Mouse (Mus musculus): ENCODE data around the gene Cwc27.

Cwc27 gene

GRCm38 (mm10) chr13:104645778-104646425 is 171.0 kb downstream of the Cwc27 start:
- DNase-seq (ENCODE audit: low read depth, low spot score): no peak

DNA sequence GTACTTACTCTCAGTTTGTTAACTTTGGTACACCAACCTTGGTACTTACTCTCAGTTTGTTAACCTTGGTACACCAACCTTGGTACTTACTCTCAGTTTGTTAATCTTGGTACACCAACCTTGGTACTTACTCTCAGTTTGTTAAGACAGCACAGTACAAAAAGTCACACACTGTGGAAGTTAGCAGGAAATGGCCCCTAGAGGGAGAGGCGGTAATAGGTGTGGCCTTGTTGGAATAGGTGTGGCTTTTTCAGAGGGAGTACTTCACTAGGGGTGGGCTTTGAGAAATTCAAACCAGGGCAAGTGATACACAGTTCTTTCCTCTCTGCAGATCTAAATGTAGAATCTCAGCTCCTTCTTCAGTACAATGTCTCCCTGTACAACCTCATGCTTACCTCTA is 172.8 kb downstream of the Cwc27 start:
- DNase-seq (ENCODE audit: low read depth, low spot score): no peak

DNA sequence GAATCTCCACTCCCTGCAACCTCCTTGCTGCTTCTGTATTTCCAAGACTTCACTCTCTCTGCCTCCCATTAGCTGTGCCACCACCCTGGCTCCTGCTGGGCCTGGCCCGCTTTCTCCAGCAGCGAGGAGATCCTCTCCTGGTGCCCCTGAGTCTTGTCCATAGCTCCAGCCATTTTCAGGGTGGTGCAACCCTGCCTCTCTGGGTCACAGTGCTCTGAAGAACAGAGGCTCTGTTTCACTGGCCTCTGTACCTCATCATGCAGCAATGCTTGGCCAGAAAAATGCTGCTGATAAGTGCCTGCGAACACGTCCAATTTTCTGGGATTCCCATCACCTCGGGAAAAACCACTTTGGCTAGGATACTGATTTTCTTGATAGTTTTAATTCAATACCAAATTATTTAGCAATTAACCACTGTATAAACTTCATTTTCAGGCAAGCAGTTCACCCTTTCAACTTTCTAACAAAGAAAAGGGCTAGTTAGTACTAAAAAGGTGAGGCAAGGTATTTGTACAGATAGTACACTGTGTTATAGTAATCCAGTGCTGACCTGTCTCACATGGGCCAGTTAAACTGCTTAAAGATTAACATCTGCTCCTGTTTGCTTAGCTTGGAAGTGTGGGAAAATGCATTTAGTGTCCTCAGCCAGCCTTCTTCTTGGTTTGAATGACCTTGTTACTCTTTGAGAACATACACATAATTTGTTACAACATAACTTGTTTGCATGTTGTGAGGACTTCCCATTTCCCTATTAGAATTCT is 176.1 kb downstream of the Cwc27 start:
- no peak for DNase-seq (ENCODE audit: low read depth, low spot score)

DNA sequence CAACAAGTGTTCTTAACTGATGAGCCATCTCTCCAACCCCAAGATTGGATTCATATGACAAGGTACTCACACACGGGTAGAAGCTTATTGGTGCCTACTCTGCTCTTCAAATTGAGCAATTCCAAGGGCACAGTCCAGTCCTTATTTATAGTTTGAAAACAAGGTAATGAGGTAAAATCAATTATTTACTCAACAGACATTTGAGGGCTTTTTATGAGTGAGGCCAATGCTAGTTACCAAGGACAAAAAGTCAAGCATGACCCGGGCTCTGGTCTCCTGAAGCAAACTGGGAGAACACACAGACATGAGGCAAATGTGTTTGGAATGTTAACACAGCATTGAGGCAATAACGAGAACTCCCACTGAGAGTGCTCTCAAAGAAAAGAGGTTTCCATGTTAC is 178.0 kb downstream of the Cwc27 start:
- DNase-seq (ENCODE audit: low read depth, low spot score): no peak

DNA sequence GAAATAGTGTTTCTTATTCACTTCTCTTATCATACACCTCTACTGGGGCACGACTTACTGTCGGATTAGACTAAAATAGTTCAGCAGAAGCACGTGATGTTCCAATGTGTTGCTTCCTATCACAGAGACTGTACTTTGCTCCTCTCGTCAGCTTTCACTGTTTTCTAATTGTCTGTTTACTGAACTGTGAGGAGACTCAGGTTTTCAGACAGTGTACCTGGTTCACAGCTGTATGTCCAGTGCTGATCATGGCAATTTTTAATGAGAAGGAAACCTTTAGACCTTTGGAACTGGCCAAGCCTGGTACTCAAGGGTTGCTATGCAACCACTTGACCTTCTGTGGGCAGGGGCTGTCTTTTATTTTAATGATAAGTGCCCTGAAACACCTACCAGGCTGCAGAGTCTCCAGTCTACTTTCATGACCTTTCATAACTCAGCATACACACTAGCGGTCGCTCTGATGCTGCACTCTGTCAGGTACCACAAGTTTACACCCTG is 180.9 kb downstream of the Cwc27 start:
- DNase-seq (ENCODE audit: low read depth, low spot score): no peak

GRCm38 (mm10) chr13:104634708-104635107 is 182.2 kb downstream of the Cwc27 start:
- DNase-seq (ENCODE audit: low read depth, low spot score): no peak

DNA sequence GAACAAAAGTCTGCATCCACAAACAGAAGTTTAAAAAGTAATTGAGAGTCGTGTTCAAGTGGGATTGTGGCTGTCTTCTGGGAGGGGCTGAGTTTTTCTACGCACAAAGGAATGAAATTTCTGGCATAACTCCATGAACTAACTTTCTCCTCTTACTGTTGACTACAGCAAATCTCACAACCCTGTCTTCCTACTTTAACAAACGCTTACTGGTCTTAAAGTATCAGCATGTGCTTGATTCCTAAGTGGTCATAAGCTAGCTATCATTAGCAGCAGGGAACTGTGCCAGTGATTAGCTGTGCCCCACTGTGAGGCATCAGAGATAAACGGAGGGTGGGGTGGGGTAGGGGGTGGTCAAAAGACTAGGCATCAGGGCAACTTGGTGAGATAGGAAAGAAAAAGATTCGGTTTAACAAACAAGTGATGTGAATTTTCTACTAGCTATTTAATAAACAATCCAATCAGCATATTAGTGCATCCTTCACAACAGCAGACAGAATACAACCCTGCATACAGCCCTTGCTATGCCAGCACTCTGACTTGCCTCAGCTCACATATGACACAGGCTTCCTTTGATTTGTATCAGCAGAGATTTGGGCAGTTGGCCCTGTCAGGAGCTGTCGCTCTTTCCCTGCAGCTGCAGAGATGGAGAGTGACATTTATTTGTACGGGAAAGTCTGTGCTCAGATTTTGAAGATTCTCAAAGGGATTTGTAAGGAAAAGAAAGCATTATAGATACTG is 184.3 kb downstream of the Cwc27 start:
- DNase-seq (ENCODE audit: low read depth, low spot score): no peak

- no peak for DNase-seq (ENCODE audit: low read depth, low spot score)
These were observed 185.2 kb downstream of the Cwc27 start for GRCm38 (mm10) chr13:104631621-104632205.

- no peak for DNase-seq (ENCODE audit: low read depth, low spot score)
These were observed 186.1 kb downstream of the Cwc27 start for GRCm38 (mm10) chr13:104630808-104631207.

GRCm38 (mm10) chr13:104629621-104630020 is 187.3 kb downstream of the Cwc27 start:
- DNase-seq (ENCODE audit: low read depth, low spot score): no peak

DNA sequence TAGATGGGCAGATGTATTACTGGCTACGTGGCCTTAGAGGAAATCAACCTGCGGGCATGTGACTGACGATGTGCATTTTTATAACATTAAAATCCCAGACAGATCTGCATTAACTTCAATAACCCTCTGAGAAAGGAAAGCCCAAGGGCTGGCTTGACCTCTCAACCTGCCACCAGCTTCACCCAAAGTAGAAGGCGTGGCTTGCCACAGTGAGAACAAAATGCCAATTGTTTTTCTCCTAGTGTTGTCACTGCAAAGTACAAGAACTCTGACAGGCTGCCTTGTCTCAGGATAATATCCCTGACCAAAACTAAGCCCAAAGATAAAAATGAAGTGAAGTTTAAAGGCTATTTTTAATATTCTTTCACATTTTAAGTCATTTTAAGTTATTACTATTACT is 188.9 kb downstream of the Cwc27 start:
- DNase-seq (ENCODE audit: low read depth, low spot score): no peak

DNA sequence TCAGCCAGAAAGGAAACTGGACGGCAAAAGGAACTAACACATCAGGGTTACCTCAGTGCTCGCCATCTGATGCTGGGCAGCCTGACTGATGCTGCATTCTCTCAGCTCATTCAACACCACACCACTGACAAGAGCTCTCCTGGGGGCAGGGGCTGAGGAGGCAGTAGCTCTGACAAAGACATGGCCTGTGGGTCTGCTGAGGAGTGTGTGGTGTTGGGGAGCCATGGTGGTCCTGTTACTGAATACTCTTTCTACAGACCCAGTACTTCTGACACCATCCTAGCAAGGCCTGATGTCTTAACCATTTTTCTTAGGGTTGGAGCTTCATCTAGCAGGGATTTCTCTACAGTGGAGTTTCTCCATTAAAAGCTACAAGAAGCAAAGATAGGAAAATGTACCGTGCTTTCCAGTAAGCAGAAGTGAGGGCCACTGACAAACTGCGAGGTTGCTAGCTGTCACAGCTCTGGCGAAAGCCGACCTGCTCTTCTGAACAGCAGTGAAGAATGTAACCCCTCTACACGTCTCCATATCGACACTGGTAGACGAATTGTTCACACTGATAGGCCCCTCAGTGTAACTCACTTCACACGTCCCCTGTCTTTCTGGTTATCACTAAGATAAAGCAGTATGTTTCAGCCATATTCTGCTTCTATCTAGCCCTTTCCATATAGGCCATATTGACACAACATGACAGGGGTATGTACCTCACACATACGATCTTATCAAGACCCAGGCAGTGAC is 189.6 kb downstream of the Cwc27 start:
- peak; percentile 33 for DNase-seq (ENCODE audit: low read depth, low spot score)

- DNase-seq (ENCODE audit: low read depth, low spot score): peak; percentile 61
These were observed 193.6 kb downstream of the Cwc27 start for GRCm38 (mm10) chr13:104623130-104623891.

- DNase-seq (ENCODE audit: low read depth, low spot score): peak; percentile 84
These were observed 194.7 kb downstream of the Cwc27 start for GRCm38 (mm10) chr13:104622102-104622743.

- peak; percentile 43 for DNase-seq (ENCODE audit: low read depth, low spot score)
These were observed 196.5 kb downstream of the Cwc27 start for GRCm38 (mm10) chr13:104620423-104620822.

GRCm38 (mm10) chr13:104619503-104620288 is 197.2 kb downstream of the Cwc27 start:
- peak; percentile 48 for DNase-seq (ENCODE audit: low read depth, low spot score)

- no peak for DNase-seq (ENCODE audit: low read depth, low spot score)
These were observed 199.7 kb downstream of the Cwc27 start for GRCm38 (mm10) chr13:104617201-104617600.

GRCm38 (mm10) chr13:104615999-104616810 is 200.7 kb downstream of the Cwc27 start:
- DNase-seq (ENCODE audit: low read depth, low spot score): no peak

Measured in CD4-positive helper T cell, adult 2 months (primary cell).